Mouse (Mus musculus) neural tube, embryonic 13.5 days (tissue): ENCODE results near the gene Plbd2. TPM values are rescaled to one million over a fixed set of nuclear protein-coding genes. Genes with fewer than 3 reads are reported as not detected.

ENCODE experiments used
- polyA plus RNA-seq: library from polyadenylated mRNA; unstranded; fragments of >200 nt; fragmentation: Nextera tagmentation; extraction: Ambion mirVana; gene quantifications from 2 replicates; pipeline ENCODE4 v1.2.1, GENCODE M21; 2015

The Plbd2 gene
- polyA plus RNA-seq, 1 experiment from 2014 or later, result 42.8 TPM

Other genes with a start within 250 kb of the Plbd2 start
- gene Lhx5, start 71.9 kb downstream of the Plbd2 start, polyA plus RNA-seq, result 42.0 and 46.0 TPM in 2 replicates
- gene Sdsl, start 30.8 kb downstream of the Plbd2 start, polyA plus RNA-seq, result 5.2 and 6.9 TPM in 2 replicates
- not detected in 2 replicates for gene Sds, start 27.1 kb downstream of the Plbd2 start, polyA plus RNA-seq
- gene Slc8b1, start 7.5 kb upstream of the Plbd2 start, polyA plus RNA-seq, result 3.0 and 3.6 TPM in 2 replicates
- gene Tpcn1, start 85.0 kb upstream of the Plbd2 start, polyA plus RNA-seq, result 22.4 and 22.5 TPM in 2 replicates
- gene Iqcd, start 85.4 kb upstream of the Plbd2 start, polyA plus RNA-seq, result 0.94 and 1.0 TPM in 2 replicates
- gene Rita1, start 109.0 kb upstream of the Plbd2 start, polyA plus RNA-seq, result 19.9 and 25.1 TPM in 2 replicates
- 44.6 and 45.7 TPM in 2 replicates for gene Ddx54, start 109.1 kb upstream of the Plbd2 start, polyA plus RNA-seq
- gene Cfap73, start 130.6 kb upstream of the Plbd2 start, polyA plus RNA-seq, result not detected in 2 replicates
- 0.31 TPM in 1 of 2 replicates, not detected in the other for gene Rasal1, start 145.2 kb upstream of the Plbd2 start, polyA plus RNA-seq
- 37.3 and 39.6 TPM in 2 replicates for gene Dtx1, start 208.3 kb upstream of the Plbd2 start, polyA plus RNA-seq
- gene Oas2, start 246.2 kb upstream of the Plbd2 start, polyA plus RNA-seq, result 0.19 and 0.43 TPM in 2 replicates